Mouse (Mus musculus) kidney, postnatal 0 days (tissue): ENCODE measurements around the gene Tango2. TPM values are rescaled to one million over a fixed set of nuclear protein-coding genes. Genes with fewer than 3 reads are reported as not detected.

ENCODE experiments used
- ATAC-seq: fragments of 200-750 bp; cut with Nextera tagmentation; replicated peaks from 2 replicates; pipeline ENCODE4 v1.8.0; 2017; ENCODE audit warnings: low read depth, moderate number of reproducible peaks, moderate TSS enrichment, moderate library complexity; ENCODE audit not compliant: low FRiP score
- DNase-seq: peaks from one replicate; pipeline ENCODE4 v3.0.0-alpha.2; 2016; ENCODE audit warnings: low spot score
- H3K27ac ChIP-seq: fragments of 300-500 bp; sonication (generic); 2 replicates; pipeline ENCODE4 v1.5.1; 2014; ENCODE audit warnings: mild to moderate bottlenecking
- H3K27me3 ChIP-seq: fragments of 300-500 bp; sonication (generic); 2 replicates; pipeline ENCODE4 v1.6.1; 2014; ENCODE audit warnings: low read length, mixed read lengths; ENCODE audit not compliant: insufficient read depth
- H3K36me3 ChIP-seq: fragments of 300-500 bp; sonication (generic); 2 replicates; pipeline ENCODE4 v1.6.1; 2014; ENCODE audit warnings: low read length, mixed read lengths; ENCODE audit not compliant: insufficient read depth
- H3K4me1 ChIP-seq: fragments of 300-500 bp; sonication (generic); replicated peaks from 2 replicates; pipeline ENCODE4 v1.6.1; 2014; ENCODE audit warnings: antibody characterized with exemption, low read length, mixed read lengths; ENCODE audit not compliant: insufficient read depth
- H3K4me2 ChIP-seq: fragments of 300-500 bp; sonication (generic); 2 replicates; pipeline ENCODE4 v1.6.1; 2014; ENCODE audit warnings: mild to moderate bottlenecking, low read length, moderate library complexity, mixed read lengths
- H3K4me3 ChIP-seq: fragments of 300-500 bp; sonication (generic); replicated peaks from 2 replicates; pipeline ENCODE4 v1.5.1; 2014; ENCODE audit warnings: low read depth, low read length
- H3K9ac ChIP-seq: fragments of 300-500 bp; sonication (generic); 2 replicates; pipeline ENCODE4 v1.6.1; 2014; ENCODE audit warnings: low read depth, low read length
- H3K9me3 ChIP-seq: fragments of 300-500 bp; sonication (generic); replicated peaks from 2 replicates; pipeline ENCODE4 v1.6.1; 2016; ENCODE audit warnings: low read length, inconsistent platforms, mixed read lengths
- CTCF ChIP-seq: IDR thresholded peaks from 2 replicates; pipeline ENCODE4 v1.5.1; 2016; ENCODE audit warnings: antibody characterized with exemption, low read depth, mild to moderate bottlenecking, moderate library complexity
- WGBS: fragments of 180-500 bp; shearing (Covaris S2); extraction: QIAGEN DNeasy Blood & Tissue Kit; methylation state at CpG from one replicate; pipeline ENCODE4 v1.1.7; 2014; 5-methylcytosine and 5-hydroxymethylcytosine counted together
- polyA plus RNA-seq: library from polyadenylated mRNA; unstranded; fragments of >200 nt; fragmentation: Nextera tagmentation; extraction: Ambion mirVana; gene quantifications from 2 replicates; pipeline ENCODE4 v1.2.1, GENCODE M21; 2015

Tango2 gene
- polyA plus RNA-seq, 1 experiment from 2014 or later = 28.3 TPM

DNA sequence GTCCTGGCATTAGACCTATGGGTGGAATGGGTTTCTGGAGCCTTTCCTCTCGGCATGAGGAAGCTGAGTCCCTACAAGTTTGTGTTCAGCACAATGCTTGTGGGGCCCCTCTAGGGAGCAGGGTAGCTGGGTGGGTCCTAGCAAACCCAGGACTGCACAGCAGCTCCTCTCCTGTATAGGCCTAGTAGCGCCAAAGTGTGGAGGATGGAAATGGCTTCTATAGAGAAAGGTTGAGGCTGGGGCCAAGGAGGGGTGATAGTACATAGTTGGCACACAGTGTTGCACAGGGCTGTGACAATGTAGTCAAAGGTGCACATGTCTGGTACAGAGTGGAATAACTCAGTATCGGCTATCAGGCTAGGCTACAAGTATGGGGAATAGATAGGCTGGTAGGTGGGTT is 46.2 kb upstream of the Tango2 start:
- WGBS = 88% methylated on average over 3 of the region's 3 CpGs
- TF ChIP-seq CTCF = no peak
- Histone ChIP-seq H3K9me3 (no peaks in the 10 kb centered on the region), H3K27ac (no peak overlapping the region), H3K27me3 (no peaks in the 10 kb centered on the region), H3K4me1 (peaks cover 25% of the 10 kb centered on the region), H3K9ac (no peak overlapping the region), H3K4me2 (no peak overlapping the region), H3K4me3 (no peak overlapping the region), H3K36me3 (peaks cover 24% of the 10 kb centered on the region; the same call in 1 of the 2 replicates)
- DNase-seq (no peak), ATAC-seq (no peak)

DNA sequence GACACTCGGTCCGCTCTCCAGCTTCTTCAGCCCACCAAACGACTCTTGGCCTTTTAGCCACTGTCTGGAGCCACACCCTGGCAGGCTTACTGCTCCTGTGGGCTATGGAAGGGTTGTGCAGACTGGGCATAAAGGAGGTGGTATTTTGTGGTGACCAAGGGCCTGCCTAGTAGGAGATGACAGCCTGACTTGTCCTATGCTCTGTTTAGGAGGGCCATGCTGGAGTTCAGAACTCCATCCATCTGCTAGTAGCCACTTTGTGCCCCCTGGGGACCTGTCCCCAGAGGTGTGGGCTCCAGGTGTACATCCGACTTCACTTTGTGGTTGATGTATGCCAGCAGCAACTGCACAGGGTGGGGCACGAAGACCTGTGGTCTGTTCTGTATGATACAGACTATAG is 45.7 kb upstream of the Tango2 start:
- H3K36me3 ChIP-seq = peaks cover 20% of the 10 kb centered on the region; the same call in 1 of the 2 replicates

DNA sequence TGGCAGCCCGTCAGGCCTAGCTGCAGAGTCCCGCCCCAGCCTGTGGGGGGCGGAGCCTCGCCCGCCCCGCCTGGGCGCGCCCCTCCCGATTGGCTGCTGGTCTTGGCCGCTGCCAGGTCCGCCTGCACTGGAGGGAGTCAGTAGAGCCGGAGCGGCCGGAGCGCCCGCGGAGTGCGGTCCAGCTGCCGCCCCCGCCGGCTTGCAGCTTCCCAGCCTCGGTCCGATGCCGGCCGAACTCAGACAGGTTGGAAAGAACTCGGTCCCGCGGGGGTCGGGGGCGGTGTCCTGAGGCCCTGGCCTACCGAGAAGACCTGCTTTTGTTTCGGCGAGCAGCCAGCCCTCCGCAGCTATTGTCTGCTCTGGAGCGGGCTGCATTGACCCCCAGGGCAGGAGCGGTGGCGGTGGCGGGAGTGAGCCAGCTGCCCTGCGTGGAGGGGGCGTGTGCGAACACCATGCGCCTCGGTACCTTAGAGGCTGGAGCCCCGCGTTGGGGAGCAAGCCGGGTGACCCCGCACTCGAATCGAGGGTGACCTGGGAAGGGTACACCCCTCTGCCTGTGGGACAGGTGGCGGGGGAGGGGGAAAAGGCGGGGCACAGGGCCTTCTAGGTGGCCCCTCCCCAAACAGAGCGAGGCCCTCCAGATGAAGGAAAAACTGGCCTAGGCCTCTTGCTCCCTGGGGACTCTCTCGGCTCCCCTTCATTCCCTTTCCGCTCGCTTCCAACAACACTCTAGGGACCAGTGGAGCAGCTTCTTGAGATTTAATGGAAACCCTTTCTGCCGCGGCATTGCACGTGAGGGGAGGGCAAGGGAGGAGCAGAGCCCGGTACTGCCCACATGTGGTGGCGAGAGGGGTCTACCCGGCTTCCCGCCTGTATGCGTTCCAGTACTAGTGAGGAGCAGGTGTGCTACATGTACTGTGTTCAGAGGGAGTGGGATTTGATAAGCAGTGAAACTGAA is 44.8 kb upstream of the Tango2 start:
- Histone ChIP-seq H3K27ac (peak overlapping the region; percentile 77), H3K4me3 (peak overlapping the region; percentile 67), H3K27me3 (no peaks in the 10 kb centered on the region), H3K36me3 (peaks cover 11% of the 10 kb centered on the region; the same call in 1 of the 2 replicates), H3K9ac (peak overlapping the region; percentile 80), H3K4me1 (peaks cover 32% of the 10 kb centered on the region), H3K9me3 (no peaks in the 10 kb centered on the region), H3K4me2 (peak overlapping the region; percentile 100)
- ATAC-seq (peak; percentile 82), DNase-seq (peak; percentile 91)
- TF ChIP-seq CTCF = peak; percentile 71
- under 1% methylated on average over 60 of the region's 63 CpGs for WGBS

More for the DNA sequence above, 45.7 kb upstream of the Tango2 start:
- peak overlapping the region; percentile 67 for H3K4me3 ChIP-seq
- H3K27me3 ChIP-seq = no peaks in the 10 kb centered on the region
- H3K27ac ChIP-seq = 0 out of 2 replicates have a peak overlapping the region, but pooled peaks have one; percentile 77
- H3K9me3 ChIP-seq = no peaks in the 10 kb centered on the region
- peak overlapping the region; percentile 80 for H3K9ac ChIP-seq
- TF ChIP-seq CTCF = no peak
- WGBS = 61% methylated on average over 5 of the region's 5 CpGs
- DNase-seq (no peak), ATAC-seq (no peak)
- H3K4me1 ChIP-seq = peaks cover 30% of the 10 kb centered on the region
- H3K4me2 ChIP-seq = peak overlapping the region; percentile 100

DNA sequence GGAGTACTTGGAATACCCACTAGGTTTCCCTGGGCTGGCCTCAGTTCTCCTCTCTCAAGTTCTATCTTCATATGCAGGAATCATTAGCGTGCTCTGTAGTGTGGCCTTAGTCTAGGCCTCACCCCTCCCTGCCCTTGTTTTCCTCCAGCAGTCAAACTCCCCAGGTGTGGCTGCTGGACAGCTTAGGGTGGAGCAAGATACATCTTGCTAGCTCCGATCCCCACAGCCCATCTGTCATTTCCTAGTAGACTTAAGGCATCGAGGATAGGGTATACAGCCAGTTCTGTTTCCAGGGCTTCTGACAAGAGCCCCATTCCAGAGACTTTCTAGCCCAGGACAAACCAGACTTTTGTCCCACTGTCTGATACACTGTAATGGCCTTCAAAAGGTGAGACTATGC is 43.8 kb upstream of the Tango2 start:
- WGBS = 89% methylated on average over 3 of the region's 3 CpGs
- Histone ChIP-seq H3K9ac (no peak overlapping the region), H3K27ac (no peak overlapping the region), H3K4me1 (peaks cover 32% of the 10 kb centered on the region), H3K4me3 (no peak overlapping the region), H3K9me3 (no peaks in the 10 kb centered on the region), H3K4me2 (no peak overlapping the region), H3K27me3 (no peaks in the 10 kb centered on the region), H3K36me3 (0 out of 2 replicates have a peak, but pooled peaks cover under 1% of the 10 kb centered on the region)
- ATAC-seq (no peak), DNase-seq (no peak)
- TF ChIP-seq CTCF = no peak

DNA sequence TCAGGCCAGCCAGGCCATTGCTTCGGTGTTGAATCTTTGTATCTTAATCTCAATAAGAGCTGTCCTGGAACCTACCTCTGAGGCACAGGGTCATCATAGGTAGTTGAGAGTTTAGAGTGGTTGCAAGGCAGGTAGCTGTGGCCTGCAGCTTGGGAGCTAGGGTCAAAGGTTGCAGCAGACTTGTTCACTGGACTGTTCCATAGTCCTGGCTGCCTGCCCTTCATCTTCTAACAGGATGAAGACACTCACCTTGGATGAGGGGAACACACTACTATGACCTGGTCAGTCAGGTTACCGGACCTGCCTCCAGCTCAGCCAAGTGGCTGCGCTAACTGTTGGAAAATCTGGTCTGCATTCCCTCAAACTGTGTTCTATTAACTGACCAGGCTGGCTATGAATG is 43.2 kb upstream of the Tango2 start:
- DNase-seq (no peak), ATAC-seq (no peak)
- Histone ChIP-seq H3K27ac (no peak overlapping the region), H3K9me3 (no peaks in the 10 kb centered on the region), H3K4me2 (no peak overlapping the region), H3K27me3 (no peaks in the 10 kb centered on the region), H3K4me3 (no peak overlapping the region), H3K4me1 (peaks cover 27% of the 10 kb centered on the region), H3K9ac (no peak overlapping the region), H3K36me3 (no peaks in the 10 kb centered on the region)
- no peak for TF ChIP-seq CTCF
- WGBS = 98% methylated on average over 3 of the region's 3 CpGs

DNA sequence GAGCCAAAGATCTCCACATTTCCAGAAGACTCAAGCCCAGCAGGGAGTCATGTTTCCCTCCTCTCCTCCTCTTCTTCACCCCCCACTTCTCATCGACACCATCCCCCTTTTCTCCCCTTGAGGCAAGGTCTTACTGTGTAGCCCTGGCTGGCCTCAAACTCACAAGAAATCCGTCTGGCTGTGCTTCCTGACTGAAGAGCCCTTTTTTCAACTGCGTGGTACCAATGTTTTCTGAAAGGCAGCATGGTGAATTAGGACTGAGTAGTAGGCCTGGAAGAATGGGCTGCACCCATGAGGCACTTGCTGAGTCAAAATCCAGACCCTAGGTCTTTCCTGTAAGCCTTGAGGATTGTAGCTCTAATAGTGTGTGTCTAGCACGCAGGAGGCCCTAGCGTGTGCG is 42.5 kb upstream of the Tango2 start:
- H3K4me1 ChIP-seq = peaks cover 22% of the 10 kb centered on the region
- ATAC-seq = no peak

More for the DNA sequence above, 42.5 kb upstream of the Tango2 start:
- H3K4me2 ChIP-seq = no peak overlapping the region
- H3K27me3 ChIP-seq = no peaks in the 10 kb centered on the region
- no peak for DNase-seq
- H3K9me3 ChIP-seq = no peaks in the 10 kb centered on the region
- H3K9ac ChIP-seq = no peak overlapping the region
- WGBS = 66% methylated on average over 6 of the region's 6 CpGs
- no peak for TF ChIP-seq CTCF
- H3K4me3 ChIP-seq = no peak overlapping the region
- no peak overlapping the region for H3K27ac ChIP-seq
- no peaks in the 10 kb centered on the region for H3K36me3 ChIP-seq
